ENCODE assay signal across 9 mouse cellular contexts in the genomic region with DNA sequence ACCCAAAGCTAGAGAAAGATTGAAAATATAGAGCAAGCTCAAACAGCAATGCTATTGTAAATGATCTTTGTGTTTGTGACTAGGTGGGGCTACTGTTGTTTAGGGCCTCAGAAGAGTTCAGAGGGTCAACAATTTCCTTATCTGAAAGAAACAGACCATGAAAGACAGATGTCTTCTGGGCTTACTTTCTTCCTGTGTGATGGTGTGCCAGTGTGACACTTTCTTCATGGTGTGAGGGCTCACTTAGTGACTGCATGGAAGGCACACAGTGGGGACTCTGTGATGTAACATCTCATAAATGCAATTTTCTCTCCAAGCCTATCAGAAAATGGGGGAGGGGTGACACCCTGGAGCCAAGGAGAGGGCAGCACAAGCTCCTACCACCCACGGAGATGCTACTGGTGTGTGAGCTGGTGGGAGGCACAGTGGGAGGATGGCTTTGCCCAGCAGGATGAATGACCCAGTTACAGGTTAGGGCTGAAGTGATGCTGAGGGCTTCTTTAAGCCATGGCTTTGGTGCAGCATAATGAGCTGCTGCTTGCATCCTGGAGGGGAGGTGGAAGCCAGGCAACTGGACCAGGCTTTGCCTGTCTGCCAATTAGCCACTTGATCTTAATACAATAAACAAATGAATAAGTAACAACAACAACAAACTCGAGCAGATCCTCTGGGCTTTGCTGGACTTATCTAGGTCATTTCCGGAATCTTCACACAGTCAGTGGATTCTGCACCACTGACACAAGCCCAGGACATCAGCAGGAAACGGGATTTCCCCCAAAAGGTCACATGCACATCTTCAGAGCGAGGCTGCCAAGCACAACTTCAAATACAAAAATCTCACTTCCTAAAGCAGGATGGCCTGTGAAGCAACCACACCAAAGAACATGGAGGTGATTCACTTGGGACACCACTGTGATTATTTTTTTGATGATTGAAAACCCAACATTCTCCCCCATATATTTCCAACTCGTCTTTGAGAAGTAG. TPM values are rescaled to one million over a fixed set of nuclear protein-coding genes. Genes with fewer than 3 reads are reported as not detected.
DNase-seq lines count a peak whose midpoint lies in the region; ATAC-seq lines count a peak whose summit lies in the region.
"Had no signal": no experiment of that assay in that cellular context is flagged by ENCODE, and none has a peak within 500 bp of the region (broad histone marks: within the 10 kb centered on the region; RNA-seq: fewer than 3 reads in every experiment).

No protein-coding gene starts in this region.

- no peak overlapping the region for H3K4me3 ChIP-seq in embryonic facial prominence, embryonic 14.5 days (ENCODE audit: low read depth, low read length)
- H3K4me3 ChIP-seq in liver, embryonic 16.5 days (ENCODE audit: low read depth, low read length), result no peak overlapping the region
- H3K4me3 ChIP-seq in intestine, embryonic 15.5 days (replicated peaks), result no peak overlapping the region

- no peak overlapping the region for H3K4me2 ChIP-seq in embryonic facial prominence, embryonic 14.5 days (ENCODE audit: low read depth, low read length)
- H3K4me2 ChIP-seq in liver, embryonic 16.5 days (ENCODE audit: low read depth, low read length), result peak overlapping the region; percentile 45
- no peak overlapping the region for H3K4me2 ChIP-seq in intestine, embryonic 15.5 days (replicated peaks)

- no peak for ATAC-seq in embryonic facial prominence, embryonic 14.5 days (ENCODE audit: low read depth)
- ATAC-seq in liver, embryonic 16.5 days (ENCODE audit: low read depth), result peak; percentile 60
- no peak for ATAC-seq in intestine, embryonic 15.5 days

- H3K4me1 ChIP-seq in embryonic facial prominence, embryonic 14.5 days (ENCODE audit: control insufficient read depth, insufficient read depth, low read length), result peaks cover 7% of the 10 kb centered on the region; the same call in 1 of the 2 replicates
- H3K4me1 ChIP-seq in liver, embryonic 16.5 days (ENCODE audit: control insufficient read depth, low read depth, low read length), result peaks cover 48% of the 10 kb centered on the region
- 0 out of 2 replicates have a peak, but pooled peaks cover 3% of the 10 kb centered on the region for H3K4me1 ChIP-seq in intestine, embryonic 15.5 days (replicated peaks)

- 0 out of 2 replicates have a peak overlapping the region, but pooled peaks have one; percentile 18 for H3K27ac ChIP-seq in embryonic facial prominence, embryonic 14.5 days (replicated peaks; ENCODE audit: low read depth, low read length)
- peak overlapping the region; percentile 72 for H3K27ac ChIP-seq in liver, embryonic 16.5 days (ENCODE audit: low read length)
- no peak overlapping the region for H3K27ac ChIP-seq in intestine, embryonic 15.5 days

- no peaks in the 10 kb centered on the region for H3K9me3 ChIP-seq in embryonic facial prominence, embryonic 14.5 days (ENCODE audit: control insufficient read depth, low read length)
- no peaks in the 10 kb centered on the region for H3K9me3 ChIP-seq in liver, embryonic 16.5 days (replicated peaks; ENCODE audit: control insufficient read depth, low read length)
- no peaks in the 10 kb centered on the region for H3K9me3 ChIP-seq in intestine, embryonic 15.5 days

- intact Hi-C loops in left cerebral cortex, postnatal 36 days (cut with DNase I), result loop anchor here (5.0 kb wide), 1 partner anchor 49 kb away; the partner anchor contains the start of gene Ralgps2

- no peak overlapping the region for H3K9ac ChIP-seq in embryonic facial prominence, embryonic 14.5 days (ENCODE audit: low read depth, low read length)
- H3K9ac ChIP-seq in liver, embryonic 16.5 days (ENCODE audit: low read depth, low read length), result peak overlapping the region; percentile 2
- H3K9ac ChIP-seq in intestine, embryonic 15.5 days, result no peak overlapping the region

- no peaks in the 10 kb centered on the region for H3K36me3 ChIP-seq in embryonic facial prominence, embryonic 14.5 days (ENCODE audit: control insufficient read depth, insufficient read depth, low read length)
- no peaks in the 10 kb centered on the region for H3K36me3 ChIP-seq in liver, embryonic 16.5 days (ENCODE audit: control insufficient read depth, insufficient read depth)
- no peaks in the 10 kb centered on the region for H3K36me3 ChIP-seq in intestine, embryonic 15.5 days

- 43% methylated on average over 6 of the region's 6 CpGs for WGBS in embryonic facial prominence, embryonic 14.5 days
- 10% methylated on average over 6 of the region's 6 CpGs for WGBS in liver, embryonic 16.5 days (ENCODE audit: insufficient replicate concordance)
- WGBS in intestine, embryonic 15.5 days, result 42% methylated on average over 6 of the region's 6 CpGs

- DNase-seq in embryo, embryonic 10 days (ENCODE audit: low spot score), result peak; percentile 5
- no peak for DNase-seq in embryo, embryonic 10.5 days (ENCODE audit: low spot score)
- DNase-seq in A20 (ENCODE audit: low read depth, low spot score), result peak; percentile 79
- peak; percentile 25 for DNase-seq in embryonic facial prominence, embryonic 14.5 days (ENCODE audit: low spot score)
- no peak for DNase-seq in left cerebral cortex, postnatal 36 days (ENCODE audit: low spot score in 2 of 2)
- no peak for DNase-seq in layer of hippocampus, postnatal 14 days (ENCODE audit: low spot score in 2 of 2)
- DNase-seq: adrenal gland, adult 8-10 months had no signal

- no peaks in the 10 kb centered on the region for H3K27me3 ChIP-seq in embryonic facial prominence, embryonic 14.5 days (replicated peaks; ENCODE audit: control insufficient read depth, insufficient read depth, low read length)
- H3K27me3 ChIP-seq in liver, embryonic 16.5 days (ENCODE audit: control insufficient read depth, insufficient read depth, low read depth, low read length), result no peaks in the 10 kb centered on the region
- no peaks in the 10 kb centered on the region for H3K27me3 ChIP-seq in intestine, embryonic 15.5 days (replicated peaks)

RNA-seq across cellular contexts. Expression of gene Ralgps2, which starts 46.5 kb away (rescaled TPM):
- 69.6 and 79.1 TPM in 2 replicates for polyA plus RNA-seq in embryonic facial prominence, embryonic 14.5 days (2014; fragmentation: Nextera tagmentation; extraction: Ambion mirVana)
- 13.1 and 14.2 TPM in 2 replicates for polyA plus RNA-seq in liver, embryonic 16.5 days (2015; fragmentation: Nextera tagmentation; extraction: Ambion mirVana)
- total RNA-seq in left cerebral cortex, postnatal 36 days (2021), result 10 to 100 TPM; 32.0 to 50.1 TPM
- 10 to 100 TPM; 79.0 to 96.0 TPM for total RNA-seq in layer of hippocampus, postnatal 14 days (2021)
- 36.5 and 41.3 TPM in 2 replicates for polyA plus RNA-seq in intestine, embryonic 15.5 days (2015; fragmentation: Nextera tagmentation; extraction: Ambion mirVana)

Comparison
In these comparisons a context has a peak if more than half of its experiments do, and no peak if none do; other contexts are left out.
1. DNase-seq: peak in embryo, embryonic 10 days (single experiment), A20 (single experiment) and embryonic facial prominence, embryonic 14.5 days (single experiment); none in embryo, embryonic 10.5 days (single experiment), left cerebral cortex, postnatal 36 days (0 of 2) and layer of hippocampus, postnatal 14 days (0 of 2).